Mouse (Mus musculus): ENCODE results near the gene Gna15. TPM values are rescaled to one million over a fixed set of nuclear protein-coding genes. Genes with fewer than 3 reads are reported as not detected.

Gna15 gene
- polyA plus RNA-seq, 1 experiment from 2014 or later: 1.8 TPM

- H3K4me3 ChIP-seq (ENCODE audit: low read length): no peak overlapping the region
- no peak overlapping the region for H3K27ac ChIP-seq (ENCODE audit: low read length)
- peaks cover 11% of the 10 kb centered on the region for H3K4me1 ChIP-seq (replicated peaks; ENCODE audit: control insufficient read depth, insufficient read depth, low read length)
- H3K4me2 ChIP-seq (ENCODE audit: low read depth, low read length): no peak overlapping the region
- no peak overlapping the region for H3K9ac ChIP-seq (ENCODE audit: low read length)
- 79% methylated on average over 2 of the region's 2 CpGs for WGBS
- H3K36me3 ChIP-seq (ENCODE audit: control insufficient read depth, insufficient read depth, low read length): peaks cover 15% of the 10 kb centered on the region
- H3K27me3 ChIP-seq (ENCODE audit: control insufficient read depth, insufficient read depth, low read depth, low read length): no peaks in the 10 kb centered on the region
- H3K9me3 ChIP-seq (ENCODE audit: control insufficient read depth, low read length): no peaks in the 10 kb centered on the region
- no peak for ATAC-seq (ENCODE audit: low read depth)
Measured at GRCm38 (mm10) chr10:81537429-81537828, 13.4 kb upstream of the Gna15 start.

- H3K9ac ChIP-seq (ENCODE audit: low read length): no peak overlapping the region
- no peak overlapping the region for H3K27ac ChIP-seq (ENCODE audit: low read length)
- ATAC-seq (ENCODE audit: low read depth): no peak
- 76% methylated on average over 6 of the region's 6 CpGs for WGBS
- H3K4me2 ChIP-seq (ENCODE audit: low read depth, low read length): no peak overlapping the region
- no peak overlapping the region for H3K4me3 ChIP-seq (ENCODE audit: low read length)
- H3K36me3 ChIP-seq (ENCODE audit: control insufficient read depth, insufficient read depth, low read length): peaks cover 20% of the 10 kb centered on the region
- peaks cover 4% of the 10 kb centered on the region; the same call in 1 of the 2 replicates for H3K4me1 ChIP-seq (replicated peaks; ENCODE audit: control insufficient read depth, insufficient read depth, low read length)
- no peaks in the 10 kb centered on the region for H3K27me3 ChIP-seq (ENCODE audit: control insufficient read depth, insufficient read depth, low read depth, low read length)
- no peaks in the 10 kb centered on the region for H3K9me3 ChIP-seq (ENCODE audit: control insufficient read depth, low read length)
Measured at GRCm38 (mm10) chr10:81536734-81537133, 12.7 kb upstream of the Gna15 start.

- Histone ChIP-seq H3K4me3 (ENCODE audit: low read length) (no peak overlapping the region), H3K36me3 (ENCODE audit: control insufficient read depth, insufficient read depth, low read length) (peaks cover 29% of the 10 kb centered on the region), H3K9ac (ENCODE audit: low read length) (no peak overlapping the region), H3K9me3 (ENCODE audit: control insufficient read depth, low read length) (no peaks in the 10 kb centered on the region), H3K27ac (ENCODE audit: low read length) (no peak overlapping the region), H3K4me1 (replicated peaks; ENCODE audit: control insufficient read depth, insufficient read depth, low read length) (no peaks in the 10 kb centered on the region), H3K4me2 (ENCODE audit: low read depth, low read length) (no peak overlapping the region), H3K27me3 (ENCODE audit: control insufficient read depth, insufficient read depth, low read depth, low read length) (no peaks in the 10 kb centered on the region)
- WGBS: 57% methylated on average over 16 of the region's 16 CpGs
- ATAC-seq (ENCODE audit: low read depth): peak; percentile 29
Measured at GRCm38 (mm10) chr10:81534826-81535225, 10.8 kb upstream of the Gna15 start.

- Histone ChIP-seq H3K4me1 (replicated peaks; ENCODE audit: control insufficient read depth, insufficient read depth, low read length) (peaks cover 7% of the 10 kb centered on the region; the same call in 1 of the 2 replicates), H3K27me3 (ENCODE audit: control insufficient read depth, insufficient read depth, low read depth, low read length) (no peaks in the 10 kb centered on the region; the same call in 1 of the 2 replicates), H3K9ac (ENCODE audit: low read length) (no peak overlapping the region), H3K27ac (ENCODE audit: low read length) (no peak overlapping the region), H3K36me3 (ENCODE audit: control insufficient read depth, insufficient read depth, low read length) (peaks cover 18% of the 10 kb centered on the region), H3K9me3 (ENCODE audit: control insufficient read depth, low read length) (no peaks in the 10 kb centered on the region), H3K4me3 (ENCODE audit: low read length) (no peak overlapping the region), H3K4me2 (ENCODE audit: low read depth, low read length) (no peak overlapping the region)
- 7% methylated on average over 14 of the region's 14 CpGs for WGBS
- ATAC-seq (ENCODE audit: low read depth): peak; percentile 41; the same call in 1 of the 2 replicates
Measured at GRCm38 (mm10) chr10:81526779-81527178, 2.8 kb upstream of the Gna15 start.

- H3K4me3 ChIP-seq (ENCODE audit: low read length): no peak overlapping the region
- ATAC-seq (ENCODE audit: low read depth): no peak
- 42% methylated on average over 12 of the region's 13 CpGs for WGBS
- no peaks in the 10 kb centered on the region for H3K9me3 ChIP-seq (ENCODE audit: control insufficient read depth, low read length)
- peaks cover 7% of the 10 kb centered on the region; the same call in 1 of the 2 replicates for H3K4me1 ChIP-seq (replicated peaks; ENCODE audit: control insufficient read depth, insufficient read depth, low read length)
- no peak overlapping the region for H3K4me2 ChIP-seq (ENCODE audit: low read depth, low read length)
- H3K27me3 ChIP-seq (ENCODE audit: control insufficient read depth, insufficient read depth, low read depth, low read length): no peaks in the 10 kb centered on the region; the same call in 1 of the 2 replicates
- no peak overlapping the region for H3K27ac ChIP-seq (ENCODE audit: low read length)
- H3K9ac ChIP-seq (ENCODE audit: low read length): no peak overlapping the region
- peaks cover 6% of the 10 kb centered on the region for H3K36me3 ChIP-seq (ENCODE audit: control insufficient read depth, insufficient read depth, low read length)
Measured at GRCm38 (mm10) chr10:81525017-81525694, 1.1 kb upstream of the Gna15 start.

- peaks cover 7% of the 10 kb centered on the region; the same call in 1 of the 2 replicates for H3K4me1 ChIP-seq (replicated peaks; ENCODE audit: control insufficient read depth, insufficient read depth, low read length)
Measured at GRCm38 (mm10) chr10:81523570-81523969, 455 bp downstream of the Gna15 start.

GRCm38 (mm10) chr10:81523142-81523541, 883 bp downstream of the Gna15 start:
- H3K27me3 ChIP-seq (ENCODE audit: control insufficient read depth, insufficient read depth, low read depth, low read length): no peaks in the 10 kb centered on the region; the same call in 1 of the 2 replicates
- peaks cover 7% of the 10 kb centered on the region; the same call in 1 of the 2 replicates for H3K4me1 ChIP-seq (replicated peaks; ENCODE audit: control insufficient read depth, insufficient read depth, low read length)
- H3K4me3 ChIP-seq (ENCODE audit: low read length): peak overlapping the region; percentile 13; the same call in 1 of the 2 replicates
- H3K4me2 ChIP-seq (ENCODE audit: low read depth, low read length): no peak overlapping the region
- 76% methylated on average over 6 of the region's 6 CpGs for WGBS
- no peak for ATAC-seq (ENCODE audit: low read depth)
- no peak overlapping the region for H3K27ac ChIP-seq (ENCODE audit: low read length)
- no peak overlapping the region for H3K9ac ChIP-seq (ENCODE audit: low read length)
- H3K9me3 ChIP-seq (ENCODE audit: control insufficient read depth, low read length): no peaks in the 10 kb centered on the region
- no peaks in the 10 kb centered on the region for H3K36me3 ChIP-seq (ENCODE audit: control insufficient read depth, insufficient read depth, low read length)

More at GRCm38 (mm10) chr10:81523570-81523969, 455 bp downstream of the Gna15 start:
- peak overlapping the region; percentile 52; the same call in 1 of the 2 replicates for H3K27ac ChIP-seq (ENCODE audit: low read length)
- peak overlapping the region; percentile 25; the same call in 1 of the 2 replicates for H3K4me2 ChIP-seq (ENCODE audit: low read depth, low read length)
- peak overlapping the region; percentile 56 for H3K9ac ChIP-seq (ENCODE audit: low read length)
- 14% methylated on average over 19 of the region's 19 CpGs for WGBS
- ATAC-seq (ENCODE audit: low read depth): no peak
- no peaks in the 10 kb centered on the region for H3K36me3 ChIP-seq (ENCODE audit: control insufficient read depth, insufficient read depth, low read length)
- H3K9me3 ChIP-seq (ENCODE audit: control insufficient read depth, low read length): no peaks in the 10 kb centered on the region
- H3K4me3 ChIP-seq (ENCODE audit: low read length): peak overlapping the region; percentile 13; the same call in 1 of the 2 replicates
- no peaks in the 10 kb centered on the region; the same call in 1 of the 2 replicates for H3K27me3 ChIP-seq (ENCODE audit: control insufficient read depth, insufficient read depth, low read depth, low read length)

- Histone ChIP-seq H3K9ac (ENCODE audit: low read length) (no peak overlapping the region), H3K4me1 (replicated peaks; ENCODE audit: control insufficient read depth, insufficient read depth, low read length) (peaks cover 7% of the 10 kb centered on the region; the same call in 1 of the 2 replicates), H3K27ac (ENCODE audit: low read length) (no peak overlapping the region), H3K27me3 (ENCODE audit: control insufficient read depth, insufficient read depth, low read depth, low read length) (no peaks in the 10 kb centered on the region; the same call in 1 of the 2 replicates), H3K4me2 (ENCODE audit: low read depth, low read length) (no peak overlapping the region), H3K36me3 (ENCODE audit: control insufficient read depth, insufficient read depth, low read length) (no peaks in the 10 kb centered on the region), H3K9me3 (ENCODE audit: control insufficient read depth, low read length) (no peaks in the 10 kb centered on the region), H3K4me3 (ENCODE audit: low read length) (no peak overlapping the region)
- 54% methylated on average over 3 of the region's 3 CpGs for WGBS
- ATAC-seq (ENCODE audit: low read depth): no peak
Measured at GRCm38 (mm10) chr10:81519978-81520365, 4.1 kb downstream of the Gna15 start.

- no peak overlapping the region for H3K9ac ChIP-seq (ENCODE audit: low read length)
- H3K4me1 ChIP-seq (replicated peaks; ENCODE audit: control insufficient read depth, insufficient read depth, low read length): peaks cover 7% of the 10 kb centered on the region; the same call in 1 of the 2 replicates
- no peak overlapping the region for H3K27ac ChIP-seq (ENCODE audit: low read length)
- 63% methylated on average over 6 of the region's 6 CpGs for WGBS
- no peak overlapping the region for H3K4me2 ChIP-seq (ENCODE audit: low read depth, low read length)
- no peak overlapping the region for H3K4me3 ChIP-seq (ENCODE audit: low read length)
- H3K27me3 ChIP-seq (ENCODE audit: control insufficient read depth, insufficient read depth, low read depth, low read length): no peaks in the 10 kb centered on the region; the same call in 1 of the 2 replicates
- no peaks in the 10 kb centered on the region for H3K36me3 ChIP-seq (ENCODE audit: control insufficient read depth, insufficient read depth, low read length)
- H3K9me3 ChIP-seq (ENCODE audit: control insufficient read depth, low read length): no peaks in the 10 kb centered on the region
- no peak for ATAC-seq (ENCODE audit: low read depth)
Measured at GRCm38 (mm10) chr10:81519227-81519977, 4.6 kb downstream of the Gna15 start.

Measured in lung, embryonic 16.5 days (tissue).